ENCODE assay signal across 13 mouse cellular contexts in the genomic region with DNA sequence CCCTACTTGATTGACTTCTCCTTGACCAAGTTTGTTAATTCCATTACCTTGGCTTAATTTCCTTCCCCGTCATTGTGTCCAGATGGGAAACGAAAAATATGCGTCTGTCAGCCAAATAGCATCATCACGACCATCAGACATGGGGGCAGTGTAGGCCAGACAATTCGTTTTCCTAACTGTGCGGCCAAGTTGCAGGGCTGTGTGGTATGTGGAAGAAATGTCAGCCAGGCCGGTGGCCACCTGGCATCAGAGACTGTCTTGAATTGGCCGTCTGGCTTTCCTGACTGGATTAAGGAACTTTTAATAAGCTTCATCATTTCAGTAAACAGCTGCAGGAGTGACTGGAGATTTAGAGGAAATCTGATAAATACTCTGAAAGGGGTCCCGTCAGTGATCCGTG. TPM values are rescaled to one million over a fixed set of nuclear protein-coding genes. Genes with fewer than 3 reads are reported as not detected.
DNase-seq lines count a peak whose midpoint lies in the region; TF ChIP-seq lines count a peak whose summit lies in the region.
"Had no signal": no experiment of that assay in that cellular context is flagged by ENCODE, and none has a peak within 500 bp of the region (broad histone marks: within the 10 kb centered on the region; RNA-seq: fewer than 3 reads in every experiment).

No protein-coding gene starts in this region.

- peak; percentile 25; the same call in 1 of the 2 replicates for TF ChIP-seq CTCF in cerebellum, adult 2 months (IDR thresholded peaks at IDR 0.05; ENCODE audit: borderline replicate concordance, insufficient read depth, low read depth, low read length)

- DNase-seq in kidney, postnatal 14 days, result peak; percentile 5
- DNase-seq in kidney, postnatal 25 days, result no peak
- peak; percentile 3 for DNase-seq in cerebellum, adult 11 months
- peak; percentile 19 to 46 for DNase-seq in cerebellum, adult 2 months
- DNase-seq in gastrocnemius, postnatal 25 days, result peak; percentile 57
- no peak for DNase-seq in natural killer cell, adult 2 months (ENCODE audit: low spot score in 2 of 2)
- DNase-seq in left cerebral cortex, adult 11 months (ENCODE audit: low spot score), result no peak
- DNase-seq in adrenal gland, adult 2 months, result no peak
- DNase-seq: adrenal gland, postnatal 25 days; kidney, adult 2 months had no signal

- no peaks in the 10 kb centered on the region for H3K27me3 ChIP-seq in cerebellum, adult 2 months (ENCODE audit: control insufficient read depth, insufficient read depth, low read length)
- H3K27me3 ChIP-seq: liver, embryonic 15.5 days had no signal

- WGBS in cerebellum, adult 2 months, result 20% methylated on average over 10 of the region's 10 CpGs

- H3K4me3 ChIP-seq in cerebellum, adult 2 months (replicated peaks; ENCODE audit: insufficient read depth, low read depth, low read length), result no peak overlapping the region
- H3K4me3 ChIP-seq: erythroblast, embryonic 14.5 days; liver, embryonic 15.5 days had no signal

- no peak overlapping the region for H3K27ac ChIP-seq in cerebellum, adult 2 months (ENCODE audit: insufficient read depth, low read length)
- H3K27ac ChIP-seq: liver, embryonic 15.5 days had no signal

- no peak for TF ChIP-seq POLR2A in cerebellum, adult 2 months (IDR thresholded peaks at IDR 0.05; ENCODE audit: borderline replicate concordance, insufficient read depth, low read length)

- no peaks in the 10 kb centered on the region; the same call in 1 of the 2 replicates for H3K4me1 ChIP-seq in cerebellum, adult 2 months (ENCODE audit: control insufficient read depth, insufficient read depth, low read length)
- H3K4me1 ChIP-seq: liver, embryonic 15.5 days had no signal

RNA-seq across cellular contexts. Expression of a gene that starts 28.6 kb away (rescaled TPM):
- polyA plus RNA-seq in cerebellum, adult 2 months (2012; rRNA removed), result 0.55 and 0.59 TPM in 2 replicates
- total RNA-seq in gastrocnemius, postnatal 25 days (2021), result under 1 TPM; 0.10 to 0.13 TPM
- 1 to 10 TPM in 1 of 2 experiments, under 1 TPM in 1; 0.38 to 1.0 TPM for total RNA-seq in adrenal gland, adult 2 months (2021)
- 0.02 and 0.04 TPM in 2 replicates for polyA plus RNA-seq in adrenal gland, adult 2 months (2012; rRNA removed)
- total RNA-seq: common myeloid progenitor, adult 5-6 weeks had no signal

Comparison
In these comparisons a context has a peak if more than half of its experiments do, and no peak if none do; other contexts are left out.
1. DNase-seq: peak in kidney, postnatal 14 days (single experiment), cerebellum, adult 11 months (single experiment), cerebellum, adult 2 months (2 of 2) and gastrocnemius, postnatal 25 days (single experiment); none in kidney, postnatal 25 days (0 of 2), natural killer cell, adult 2 months (0 of 2), left cerebral cortex, adult 11 months (single experiment) and adrenal gland, adult 2 months (single experiment).